Mouse (Mus musculus) bone marrow macrophage, adult 2 months (primary cell): ENCODE results near the gene Gcnt3.

Source experiments
- CTCF ChIP-seq: IDR thresholded peaks from 2 replicates; pipeline ENCODE4 v1.5.1; 2012; ENCODE audit warnings: low read depth, mild to moderate bottlenecking, low read length, moderate library complexity
- POLR2A ChIP-seq: IDR thresholded peaks from 2 replicates; pipeline ENCODE4 v1.6.1; 2012; ENCODE audit warnings: mild to moderate bottlenecking, low read depth, low read length, borderline replicate concordance

- TF ChIP-seq CTCF (no peak), POLR2A (no peak)
Measured at GRCm38 (mm10) chr9:70078034-70078433, 40.1 kb upstream of the Gcnt3 start.
